Mouse (Mus musculus) olfactory bulb, adult 2 months (tissue): ENCODE data around the gene Higd2a.
"Not testable (repeated sequence)": the region's sequence is repeated elsewhere in the genome, so short reads cannot be mapped to it uniquely, and the experiment has no call there.

Experiments
- CTCF ChIP-seq: fragments of 200-500 bp; IDR thresholded peaks from 2 replicates; pipeline ENCODE4 v1.5.1; 2012; ENCODE audit warnings: low read depth, mild to moderate bottlenecking, low read length, moderate library complexity; ENCODE audit not compliant: insufficient read depth
- POLR2A ChIP-seq: fragments of 200-500 bp; IDR thresholded peaks from 2 replicates; pipeline ENCODE4 v1.6.1; 2012; ENCODE audit warnings: mild to moderate bottlenecking, low read depth, low read length, moderate library complexity; ENCODE audit not compliant: insufficient read depth

- TF ChIP-seq CTCF, POLR2A: not testable (repeated sequence)
These were observed 23.1 kb downstream of the Higd2a start for GRCm38 (mm10) chr13:54613141-54613540.
